9 mouse cellular contexts compared by ENCODE assay signal in the genomic region with DNA sequence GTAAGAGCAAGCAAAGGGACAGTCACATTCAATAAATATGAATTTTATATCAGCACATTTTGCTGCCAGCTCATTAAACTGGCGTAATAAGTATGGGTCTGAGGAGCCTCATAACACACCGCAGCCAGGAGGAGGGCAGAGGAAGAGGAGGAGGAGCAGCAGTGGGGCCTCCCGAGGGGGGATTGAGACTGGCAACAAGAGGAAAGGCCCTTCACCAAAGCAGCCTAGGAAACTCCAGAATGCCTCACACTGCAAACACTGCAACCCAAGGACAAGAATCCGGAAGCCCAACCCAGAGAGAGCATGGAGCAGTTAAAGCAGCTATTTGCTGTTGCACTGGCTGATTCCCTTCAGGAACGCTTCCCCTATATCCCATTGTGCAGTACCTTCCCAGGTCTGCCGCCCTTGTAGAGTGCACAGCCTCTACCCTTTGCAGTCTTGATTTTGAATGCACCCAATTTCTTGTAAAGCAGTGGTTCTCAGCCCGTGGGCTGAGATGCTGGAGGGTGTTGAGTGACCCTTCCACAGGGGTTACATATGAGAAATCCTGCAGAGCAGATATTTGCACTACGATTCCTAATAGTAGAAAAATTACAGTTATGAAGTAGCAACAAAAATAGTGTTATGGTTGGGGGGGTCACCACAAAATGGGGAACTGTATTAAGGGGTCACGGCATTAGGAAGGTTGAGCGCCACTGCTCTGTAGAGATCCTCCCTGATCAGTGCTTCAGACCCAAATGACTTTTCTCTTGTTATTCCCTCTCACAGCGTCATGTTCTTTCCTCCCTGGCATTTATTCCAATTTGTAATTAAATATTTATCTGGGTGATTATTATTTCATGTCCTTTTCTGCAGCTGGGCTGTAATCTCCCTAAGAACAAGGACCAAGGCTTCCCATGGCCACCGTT.
A peak's percentile ranks its signal among the peaks of the same experiment; 100 is the strongest.
DNase-seq lines count a peak whose midpoint lies in the region; ATAC-seq lines count a peak whose summit lies in the region.
"Had no signal": no experiment of that assay in that cellular context is flagged by ENCODE, and none has a peak within 500 bp of the region (broad histone marks: within the 10 kb centered on the region; RNA-seq: fewer than 3 reads in every experiment).

No protein-coding gene starts in this region.

- DNase-seq in testis, postnatal 10 days (ENCODE audit: low spot score), result peak; percentile 54
- DNase-seq in testis, postnatal 14 days (ENCODE audit: low spot score), result no peak
- DNase-seq in forelimb bud, embryonic 11.5 days (ENCODE audit: low read depth, low spot score), result peak; percentile 8
- DNase-seq in gastrocnemius, postnatal 4 days (ENCODE audit: low spot score in 2 of 2), result no peak
- no peak for DNase-seq in cerebellum, adult 18-20 months

- no peak overlapping the region for H3K9ac ChIP-seq in limb, embryonic 12.5 days (replicated peaks)
- H3K9ac ChIP-seq: heart, embryonic 13.5 days had no signal

- no peak overlapping the region for H3K4me2 ChIP-seq in limb, embryonic 12.5 days
- H3K4me2 ChIP-seq: heart, embryonic 13.5 days had no signal

- WGBS in limb, embryonic 12.5 days, result 54% methylated on average over 12 of the region's 12 CpGs

- no peaks in the 10 kb centered on the region for H3K4me1 ChIP-seq in limb, embryonic 12.5 days (replicated peaks)
- H3K4me1 ChIP-seq: heart, embryonic 13.5 days had no signal

- H3K27ac ChIP-seq in limb, embryonic 12.5 days, result no peak overlapping the region
- H3K27ac ChIP-seq: heart, embryonic 13.5 days had no signal

- no peaks in the 10 kb centered on the region for H3K9me3 ChIP-seq in limb, embryonic 12.5 days
- H3K9me3 ChIP-seq: heart, embryonic 13.5 days had no signal

- no peaks in the 10 kb centered on the region for H3K27me3 ChIP-seq in limb, embryonic 12.5 days
- H3K27me3 ChIP-seq: heart, embryonic 13.5 days had no signal

- no peak overlapping the region for H3K4me3 ChIP-seq in limb, embryonic 12.5 days (replicated peaks)
- H3K4me3 ChIP-seq: heart, embryonic 13.5 days; myocyte had no signal

- peak; percentile 42; the same call in 1 of the 2 replicates for ATAC-seq in limb, embryonic 12.5 days (ENCODE audit: insufficient number of reproducible peaks, insufficient read depth, low FRiP score, low TSS enrichment, low read depth)
- ATAC-seq in activated CD4-positive, CD25-positive, alpha-beta regulatory T cell, adult 4 months, result no peak

- no peaks in the 10 kb centered on the region for H3K36me3 ChIP-seq in limb, embryonic 12.5 days
- H3K36me3 ChIP-seq: heart, embryonic 13.5 days had no signal

Comparison
In these comparisons a context has a peak if more than half of its experiments do, and no peak if none do; other contexts are left out.
1. DNase-seq: peak in testis, postnatal 10 days (single experiment) and forelimb bud, embryonic 11.5 days (single experiment); none in testis, postnatal 14 days (single experiment), gastrocnemius, postnatal 4 days (0 of 2) and cerebellum, adult 18-20 months (0 of 2).